Mouse (Mus musculus): ENCODE data around the gene Gm42688. TPM values are rescaled to one million over a fixed set of nuclear protein-coding genes. Genes with fewer than 3 reads are reported as not detected.

Gene Gm42688
- polyA plus RNA-seq, 1 experiment from 2014 or later, result 1.1 TPM

GRCm38 (mm10) chr6:83086121-83087035 is 15.0 kb upstream of the Gm42688 start, which contains the start of gene Lbx2:
Lbx2 (plus strand) TSS chr6:83086367.
- Histone ChIP-seq H3K4me1 (replicated peaks; ENCODE audit: control insufficient read depth, insufficient read depth) (no peaks in the 10 kb centered on the region), H3K4me3 (ENCODE audit: low read depth, low read length) (0 out of 2 replicates have a peak within 1 kb of the TSS, but pooled peaks have one; percentile 2), H3K27me3 (ENCODE audit: control insufficient read depth, insufficient read depth, low read length) (peaks cover 26% of the 10 kb centered on the region; the same call in 1 of the 2 replicates), H3K4me2 (replicated peaks; ENCODE audit: low read depth) (peak within 1 kb of the TSS; percentile 14; the same call in 1 of the 2 replicates), H3K9me3 (ENCODE audit: control insufficient read depth, low read length) (no peaks in the 10 kb centered on the region), H3K36me3 (ENCODE audit: control insufficient read depth, insufficient read depth, low read length) (no peaks in the 10 kb centered on the region), H3K9ac (ENCODE audit: low read length) (no peak within 1 kb of the TSS), H3K27ac (replicated peaks) (no peak within 1 kb of the TSS)
- DNase-seq (ENCODE audit: low spot score) (no peak), ATAC-seq (ENCODE audit: low FRiP score, low TSS enrichment) (0 out of 2 replicates have a peak, but pooled peaks have one; percentile 6)
- TF ChIP-seq EP300 (optimal IDR thresholded peaks at IDR 0.05) (no peak), CTCF (IDR thresholded peaks at IDR 0.05; ENCODE audit: low read depth) (no peak)
- WGBS, result 8% methylated on average over 39 of the region's 42 CpGs

- Histone ChIP-seq H3K36me3 (ENCODE audit: control insufficient read depth, insufficient read depth, low read length) (no peaks in the 10 kb centered on the region), H3K9ac (ENCODE audit: low read length) (no peak overlapping the region), H3K27ac (replicated peaks) (no peak overlapping the region), H3K4me3 (ENCODE audit: low read depth, low read length) (peak overlapping the region; percentile 2; the same call in 1 of the 2 replicates), H3K4me2 (replicated peaks; ENCODE audit: low read depth) (peak overlapping the region; percentile 23), H3K27me3 (ENCODE audit: control insufficient read depth, insufficient read depth, low read length) (peaks cover 26% of the 10 kb centered on the region; the same call in 1 of the 2 replicates), H3K9me3 (ENCODE audit: control insufficient read depth, low read length) (no peaks in the 10 kb centered on the region), H3K4me1 (replicated peaks; ENCODE audit: control insufficient read depth, insufficient read depth) (no peaks in the 10 kb centered on the region)
- no peak for ATAC-seq (ENCODE audit: low FRiP score, low TSS enrichment)
- DNase-seq (ENCODE audit: low spot score), result no peak
- WGBS, result 7% methylated on average over 47 of the region's 47 CpGs
- TF ChIP-seq CTCF (IDR thresholded peaks at IDR 0.05; ENCODE audit: low read depth) (no peak), EP300 (optimal IDR thresholded peaks at IDR 0.05) (no peak)
These were observed 14.1 kb upstream of the Gm42688 start for GRCm38 (mm10) chr6:83087205-83087925.

GRCm38 (mm10) chr6:83087926-83088260 is 13.5 kb upstream of the Gm42688 start:
- Histone ChIP-seq H3K27ac (replicated peaks) (no peak overlapping the region), H3K27me3 (ENCODE audit: control insufficient read depth, insufficient read depth, low read length) (peaks cover 26% of the 10 kb centered on the region; the same call in 1 of the 2 replicates), H3K4me2 (replicated peaks; ENCODE audit: low read depth) (peak overlapping the region; percentile 23; the same call in 1 of the 2 replicates), H3K9ac (ENCODE audit: low read length) (no peak overlapping the region), H3K4me1 (replicated peaks; ENCODE audit: control insufficient read depth, insufficient read depth) (no peaks in the 10 kb centered on the region), H3K36me3 (ENCODE audit: control insufficient read depth, insufficient read depth, low read length) (no peaks in the 10 kb centered on the region), H3K4me3 (ENCODE audit: low read depth, low read length) (peak overlapping the region; percentile 2; the same call in 1 of the 2 replicates), H3K9me3 (ENCODE audit: control insufficient read depth, low read length) (no peaks in the 10 kb centered on the region)
- ATAC-seq (ENCODE audit: low FRiP score, low TSS enrichment) (no peak), DNase-seq (ENCODE audit: low spot score) (no peak)
- TF ChIP-seq EP300 (optimal IDR thresholded peaks at IDR 0.05) (no peak), CTCF (IDR thresholded peaks at IDR 0.05; ENCODE audit: low read depth) (no peak)
- WGBS, result 16% methylated on average over 9 of the region's 9 CpGs

- no peak overlapping the region for H3K27ac ChIP-seq (replicated peaks)
- 27% methylated on average over 6 of the region's 6 CpGs for WGBS
These were observed 8.8 kb upstream of the Gm42688 start for GRCm38 (mm10) chr6:83092416-83093127.

GRCm38 (mm10) chr6:83095968-83096367 is 5.4 kb upstream of the Gm42688 start:
- no peaks in the 10 kb centered on the region for H3K27me3 ChIP-seq (ENCODE audit: control insufficient read depth, insufficient read depth, low read length)
- ATAC-seq (ENCODE audit: low FRiP score, low TSS enrichment) (no peak), DNase-seq (ENCODE audit: low spot score) (no peak)
- no peaks in the 10 kb centered on the region for H3K9me3 ChIP-seq (ENCODE audit: control insufficient read depth, low read length)
- H3K4me3 ChIP-seq (ENCODE audit: low read depth, low read length), result no peak overlapping the region
- no peak overlapping the region for H3K4me2 ChIP-seq (replicated peaks; ENCODE audit: low read depth)
- no peak overlapping the region for H3K27ac ChIP-seq (replicated peaks)
- no peaks in the 10 kb centered on the region; the same call in 1 of the 2 replicates for H3K4me1 ChIP-seq (replicated peaks; ENCODE audit: control insufficient read depth, insufficient read depth)
- no peak for TF ChIP-seq EP300 (optimal IDR thresholded peaks at IDR 0.05)
- TF ChIP-seq CTCF (IDR thresholded peaks at IDR 0.05; ENCODE audit: low read depth), result no peak
- H3K9ac ChIP-seq (ENCODE audit: low read length), result no peak overlapping the region
- 42% methylated on average over 6 of the region's 6 CpGs for WGBS
- no peaks in the 10 kb centered on the region for H3K36me3 ChIP-seq (ENCODE audit: control insufficient read depth, insufficient read depth, low read length)

More at GRCm38 (mm10) chr6:83092416-83093127, 8.8 kb upstream of the Gm42688 start:
- Histone ChIP-seq H3K9ac (ENCODE audit: low read length) (no peak overlapping the region), H3K4me1 (replicated peaks; ENCODE audit: control insufficient read depth, insufficient read depth) (no peaks in the 10 kb centered on the region), H3K4me3 (ENCODE audit: low read depth, low read length) (no peak overlapping the region), H3K9me3 (ENCODE audit: control insufficient read depth, low read length) (no peaks in the 10 kb centered on the region), H3K27me3 (ENCODE audit: control insufficient read depth, insufficient read depth, low read length) (peaks cover 9% of the 10 kb centered on the region; the same call in 1 of the 2 replicates), H3K36me3 (ENCODE audit: control insufficient read depth, insufficient read depth, low read length) (no peaks in the 10 kb centered on the region), H3K4me2 (replicated peaks; ENCODE audit: low read depth) (no peak overlapping the region)
- no peak for DNase-seq (ENCODE audit: low spot score)
- TF ChIP-seq CTCF (IDR thresholded peaks at IDR 0.05; ENCODE audit: low read depth) (no peak), EP300 (optimal IDR thresholded peaks at IDR 0.05) (no peak)
- no peak for ATAC-seq (ENCODE audit: low FRiP score, low TSS enrichment)

Measured in stomach, postnatal 0 days (tissue).